Mouse (Mus musculus) neural tube, embryonic 14.5 days (tissue): ENCODE measurements at regions not wholly inside any gene's neighbourhood (a gene's known extent, or its start where the extent isn't known, plus 50 kb on each side); places are given as distances from the start of the nearest gene placed in this dataset.

Experiments used
- ATAC-seq: fragments of 200-750 bp; cut with Nextera tagmentation; 2 replicates; pipeline ENCODE4 v1.8.0; 2017; ENCODE audit warnings: low read depth, mild to moderate bottlenecking, moderate TSS enrichment, moderate library complexity
- H3K27ac ChIP-seq: fragments of 300-500 bp; sonication (generic); 2 replicates; pipeline ENCODE4 v1.5.1; 2014; ENCODE audit warnings: low read depth, mild to moderate bottlenecking, control low read depth, low read length, moderate library complexity, mixed read lengths
- H3K27me3 ChIP-seq: fragments of 300-500 bp; sonication (generic); 2 replicates; pipeline ENCODE4 v1.6.1; 2014; ENCODE audit warnings: low read length; ENCODE audit not compliant: control insufficient read depth, insufficient read depth
- H3K36me3 ChIP-seq: fragments of 300-500 bp; sonication (generic); 2 replicates; pipeline ENCODE4 v1.6.1; 2014; ENCODE audit warnings: low read length, mixed read lengths; ENCODE audit not compliant: control insufficient read depth, insufficient read depth
- H3K4me1 ChIP-seq: fragments of 300-500 bp; sonication (generic); 2 replicates; pipeline ENCODE4 v1.6.1; 2014; ENCODE audit warnings: low read length; ENCODE audit not compliant: control insufficient read depth, insufficient read depth
- H3K4me2 ChIP-seq: fragments of 300-500 bp; sonication (generic); 2 replicates; pipeline ENCODE4 v1.6.1; 2014; ENCODE audit warnings: mild to moderate bottlenecking, low read depth, low read length, control low read depth
- H3K4me3 ChIP-seq: fragments of 300-500 bp; sonication (generic); 2 replicates; pipeline ENCODE4 v1.5.1; 2014; ENCODE audit warnings: low read depth, low read length, control low read depth, mixed read lengths
- H3K9ac ChIP-seq: fragments of 300-500 bp; sonication (generic); replicated peaks from 2 replicates; pipeline ENCODE4 v1.6.1; 2014; ENCODE audit warnings: low read depth, mild to moderate bottlenecking, control low read depth, low read length, mixed read lengths
- H3K9me3 ChIP-seq: fragments of 300-500 bp; sonication (generic); 2 replicates; pipeline ENCODE4 v1.6.1; 2016; ENCODE audit warnings: low read length; ENCODE audit not compliant: control insufficient read depth
- WGBS: fragments of 180-500 bp; shearing (Covaris S2); extraction: QIAGEN DNeasy Blood & Tissue Kit; methylation state at CpG from one replicate; pipeline ENCODE4 v1.1.7; 2014; 5-methylcytosine and 5-hydroxymethylcytosine counted together

DNA sequence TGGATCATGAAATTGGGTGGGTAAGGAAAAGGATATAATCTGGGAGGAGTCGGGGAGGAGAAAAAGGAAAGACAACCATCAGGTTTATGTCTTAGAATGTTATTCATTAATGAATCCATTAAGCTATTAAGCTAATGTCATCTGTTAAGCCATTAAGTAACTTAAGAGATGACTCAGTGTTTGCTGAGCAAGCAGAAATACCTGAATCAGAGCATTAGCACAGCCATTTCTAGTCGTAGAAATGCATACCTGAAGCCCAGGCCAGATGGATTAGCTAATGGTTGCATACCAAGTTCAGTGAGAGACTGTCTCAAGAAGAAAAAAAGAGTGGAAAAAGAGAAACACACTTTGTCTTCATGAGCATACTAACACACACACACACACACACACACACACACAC, 244.0 kb upstream of the P2ry1 start:
- 73% methylated on average over 2 of the region's 2 CpGs for WGBS
- ATAC-seq: no peak
- H3K27me3 ChIP-seq: no peaks in the 10 kb centered on the region
- no peaks in the 10 kb centered on the region for H3K4me1 ChIP-seq
- H3K27ac ChIP-seq: no peak overlapping the region
- H3K4me2 ChIP-seq: no peak overlapping the region
- H3K9ac ChIP-seq: no peak overlapping the region
- no peaks in the 10 kb centered on the region for H3K9me3 ChIP-seq
- no peak overlapping the region for H3K4me3 ChIP-seq
- H3K36me3 ChIP-seq: no peaks in the 10 kb centered on the region

DNA sequence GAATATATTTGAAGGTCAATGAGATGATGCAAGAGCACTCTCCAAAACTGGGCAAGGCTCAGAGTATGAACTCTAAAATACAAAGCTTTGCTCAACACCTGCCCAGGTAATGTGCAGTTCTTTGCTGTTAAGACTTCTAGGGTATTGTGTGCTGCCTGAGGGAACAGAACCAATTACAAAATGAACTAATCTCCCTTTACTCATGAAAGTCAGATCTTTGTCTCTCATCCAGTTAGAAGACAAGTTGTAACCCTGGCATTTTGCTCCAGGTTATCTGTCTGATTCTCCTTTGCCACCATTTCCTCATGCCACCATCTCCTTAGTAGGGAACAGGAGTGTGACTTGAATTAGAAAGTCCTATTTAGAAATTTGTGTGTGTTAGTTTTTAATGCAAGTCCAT, 243.5 kb upstream of the P2ry1 start:
- Histone ChIP-seq H3K27ac (no peak overlapping the region), H3K4me2 (no peak overlapping the region), H3K36me3 (no peaks in the 10 kb centered on the region), H3K9ac (no peak overlapping the region), H3K4me1 (no peaks in the 10 kb centered on the region), H3K9me3 (no peaks in the 10 kb centered on the region), H3K4me3 (no peak overlapping the region), H3K27me3 (no peaks in the 10 kb centered on the region)
- no peak for ATAC-seq

DNA sequence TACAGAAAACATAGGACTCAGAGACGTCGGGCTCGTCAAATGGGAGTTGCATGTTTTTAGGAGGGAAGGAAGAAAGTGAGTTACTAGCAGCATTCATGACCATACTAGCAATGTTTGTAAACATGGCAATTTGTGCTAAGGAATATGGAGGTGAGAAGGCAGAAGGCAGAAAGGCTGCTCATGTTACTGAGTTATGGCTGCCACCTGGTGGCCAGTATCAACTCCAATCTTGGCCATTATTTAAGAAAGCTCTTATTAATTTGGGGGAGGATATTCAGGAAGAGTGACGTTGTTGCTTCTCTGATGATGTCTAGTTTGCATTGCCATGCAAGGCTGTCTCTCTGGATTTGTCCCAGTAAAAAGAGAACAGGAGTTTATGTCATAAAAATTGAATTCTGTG, 239.7 kb upstream of the P2ry1 start:
- H3K9ac ChIP-seq: no peak overlapping the region
- H3K4me2 ChIP-seq: no peak overlapping the region
- H3K27ac ChIP-seq: no peak overlapping the region
- H3K27me3 ChIP-seq: no peaks in the 10 kb centered on the region
- ATAC-seq: no peak
- no peaks in the 10 kb centered on the region for H3K9me3 ChIP-seq
- no peaks in the 10 kb centered on the region for H3K4me1 ChIP-seq
- WGBS: 66% methylated on average over 4 of the region's 4 CpGs
- H3K36me3 ChIP-seq: no peaks in the 10 kb centered on the region
- no peak overlapping the region for H3K4me3 ChIP-seq

DNA sequence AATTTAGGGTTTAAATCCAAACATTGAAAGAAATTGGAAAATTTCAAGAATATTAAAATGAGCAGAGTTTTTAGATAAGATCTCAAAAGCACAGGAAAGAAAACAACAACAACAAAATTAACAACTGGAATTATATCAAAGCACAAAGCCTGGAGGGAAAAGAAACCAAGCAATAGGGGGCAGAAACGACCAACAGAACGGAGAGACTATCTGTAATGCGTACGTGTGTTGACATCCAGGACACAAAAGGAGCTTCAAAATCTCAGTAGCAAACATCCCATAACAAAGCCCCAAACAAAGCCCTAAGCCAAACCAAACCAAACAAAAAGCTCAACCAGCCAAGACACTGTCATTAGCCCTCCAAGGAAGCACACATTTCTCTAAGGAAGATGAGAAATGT, 237.5 kb upstream of the P2ry1 start:
- Histone ChIP-seq H3K9ac (no peak overlapping the region), H3K36me3 (no peaks in the 10 kb centered on the region), H3K27ac (no peak overlapping the region), H3K4me2 (no peak overlapping the region), H3K4me3 (no peak overlapping the region), H3K27me3 (no peaks in the 10 kb centered on the region), H3K4me1 (no peaks in the 10 kb centered on the region), H3K9me3 (no peaks in the 10 kb centered on the region)
- ATAC-seq: no peak
- WGBS: 65% methylated on average over 4 of the region's 4 CpGs

DNA sequence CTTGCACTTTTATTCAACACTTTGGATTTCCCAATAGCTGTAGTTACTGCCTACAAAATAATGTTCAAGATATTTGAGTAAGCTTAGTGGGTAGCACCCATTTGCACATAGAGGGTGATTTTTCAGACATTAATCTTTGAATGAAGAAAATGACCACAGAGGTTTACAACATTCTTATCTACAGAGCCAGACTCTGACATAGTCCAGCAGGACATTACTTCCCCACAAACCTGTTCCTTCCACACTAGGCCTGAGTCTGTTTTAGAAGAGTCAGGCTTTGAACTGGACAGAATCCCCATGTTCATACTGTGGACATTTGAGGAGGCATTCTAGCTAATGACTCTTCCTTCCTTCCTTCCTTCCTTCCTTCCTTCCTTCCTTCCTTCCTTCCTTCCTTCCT, 233.6 kb upstream of the P2ry1 start:
- Histone ChIP-seq H3K27me3 (no peaks in the 10 kb centered on the region), H3K36me3 (no peaks in the 10 kb centered on the region), H3K4me3 (no peak overlapping the region), H3K4me2 (no peak overlapping the region), H3K9me3 (no peaks in the 10 kb centered on the region), H3K27ac (no peak overlapping the region), H3K9ac (no peak overlapping the region), H3K4me1 (no peaks in the 10 kb centered on the region)
- ATAC-seq: no peak

DNA sequence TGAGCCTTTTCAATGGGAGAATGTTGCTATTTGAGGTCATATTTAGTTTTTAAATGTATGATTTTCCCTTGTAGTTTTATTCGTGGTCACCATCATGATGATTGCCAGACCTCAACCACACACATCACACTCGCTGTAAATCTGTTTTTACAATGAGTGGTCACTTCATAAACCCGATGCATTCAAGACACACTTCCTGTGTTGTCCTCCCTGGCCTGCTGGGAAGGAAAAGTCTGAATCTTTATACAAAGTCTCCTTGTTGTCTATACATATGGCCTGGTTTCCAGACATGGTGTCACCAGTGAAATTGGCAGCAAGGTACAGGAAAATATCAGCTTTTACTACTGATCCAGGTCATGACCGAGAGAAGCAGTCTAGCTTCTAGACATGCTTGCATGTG, 230.7 kb upstream of the P2ry1 start:
- ATAC-seq: no peak
- Histone ChIP-seq H3K27me3 (no peaks in the 10 kb centered on the region), H3K9ac (no peak overlapping the region), H3K27ac (no peak overlapping the region), H3K36me3 (no peaks in the 10 kb centered on the region), H3K9me3 (no peaks in the 10 kb centered on the region), H3K4me1 (no peaks in the 10 kb centered on the region), H3K4me3 (no peak overlapping the region), H3K4me2 (no peak overlapping the region)
- WGBS: 82% methylated on average over 4 of the region's 4 CpGs

DNA sequence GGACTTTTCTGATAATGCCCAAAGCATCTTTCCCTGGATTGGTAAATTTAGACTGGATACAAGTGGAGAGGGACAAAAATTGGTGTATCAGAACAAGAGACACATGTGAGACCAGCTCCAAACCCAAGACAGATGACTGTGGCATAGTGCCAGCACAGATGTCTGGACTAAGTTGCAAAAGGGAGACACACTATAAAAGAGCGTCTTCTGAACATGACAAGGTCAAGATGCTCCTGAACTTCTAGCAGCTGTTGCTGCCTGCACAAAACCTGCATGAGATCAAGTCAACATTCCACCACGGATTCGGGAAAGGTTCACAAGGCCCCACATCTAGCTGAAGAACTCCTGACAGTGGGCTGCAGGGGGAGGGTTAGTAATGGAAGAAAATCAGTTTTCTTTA, 229.2 kb upstream of the P2ry1 start:
- H3K27ac ChIP-seq: no peak overlapping the region
- H3K27me3 ChIP-seq: no peaks in the 10 kb centered on the region
- 84% methylated on average over 3 of the region's 3 CpGs for WGBS
- H3K9me3 ChIP-seq: no peaks in the 10 kb centered on the region
- H3K36me3 ChIP-seq: no peaks in the 10 kb centered on the region
- no peaks in the 10 kb centered on the region for H3K4me1 ChIP-seq
- no peak overlapping the region for H3K9ac ChIP-seq
- ATAC-seq: no peak
- no peak overlapping the region for H3K4me3 ChIP-seq
- H3K4me2 ChIP-seq: no peak overlapping the region

DNA sequence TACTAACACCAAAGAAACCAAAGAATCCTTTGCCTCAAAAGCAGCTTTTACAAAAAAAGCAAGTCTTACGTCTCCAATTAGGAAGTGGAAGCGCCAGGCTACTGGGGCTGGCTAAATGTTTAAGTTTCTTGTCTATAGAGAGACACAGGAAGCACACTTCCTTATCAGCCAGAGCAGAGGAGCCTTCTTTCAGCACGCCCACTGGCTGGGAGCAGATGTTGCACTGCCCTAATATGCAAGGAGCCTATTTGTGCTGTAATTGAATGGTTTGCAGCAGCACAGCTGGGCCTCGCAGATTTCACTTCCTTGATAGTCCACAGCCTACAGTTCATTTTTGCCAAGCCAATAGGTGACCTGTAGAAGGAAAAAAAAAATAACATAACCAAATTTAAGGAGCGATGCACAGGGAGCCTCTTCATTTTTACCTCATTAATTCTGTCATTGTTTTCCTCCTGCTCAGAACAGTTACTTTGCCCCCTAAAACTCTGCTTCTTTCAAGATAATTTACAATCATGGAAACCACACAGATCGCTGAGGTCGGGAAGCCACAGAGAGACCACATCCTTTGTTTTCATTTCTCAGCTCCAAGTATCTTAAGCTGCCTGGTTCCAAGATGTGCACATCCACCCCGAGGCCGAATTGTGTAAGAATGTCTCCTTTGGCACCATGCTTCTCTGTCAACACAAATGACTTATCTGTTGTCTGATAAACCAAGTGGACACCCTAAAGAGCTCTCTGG, 217.3 kb upstream of the P2ry1 start:
- ATAC-seq: peak; percentile 81; the same call in 1 of the 2 replicates
- Histone ChIP-seq H3K4me2 (no peak overlapping the region), H3K36me3 (no peaks in the 10 kb centered on the region), H3K4me1 (no peaks in the 10 kb centered on the region), H3K9ac (no peak overlapping the region), H3K27me3 (no peaks in the 10 kb centered on the region), H3K27ac (no peak overlapping the region), H3K4me3 (no peak overlapping the region), H3K9me3 (no peaks in the 10 kb centered on the region)
- WGBS: 46% methylated on average over 9 of the region's 9 CpGs

DNA sequence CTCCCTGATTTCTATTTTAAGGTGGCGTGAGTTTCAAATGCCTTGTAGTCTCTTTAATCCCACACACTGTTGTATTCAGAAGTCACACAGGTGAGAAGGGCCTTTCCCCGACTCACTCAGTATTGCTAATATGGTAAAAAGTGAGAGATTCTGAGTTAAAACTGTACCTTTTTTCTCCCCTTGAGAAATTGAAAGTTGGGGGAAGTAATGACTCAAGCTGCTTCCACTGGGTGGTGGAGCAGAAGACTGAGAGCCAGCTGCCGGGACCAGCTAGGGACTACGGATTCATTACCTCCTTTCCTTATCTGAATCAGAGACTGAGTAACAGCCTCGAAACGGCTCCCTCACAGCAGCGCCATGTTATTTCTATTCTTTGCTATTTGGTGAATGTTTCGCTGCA, 214.6 kb upstream of the P2ry1 start:
- Histone ChIP-seq H3K36me3 (no peaks in the 10 kb centered on the region), H3K9me3 (no peaks in the 10 kb centered on the region), H3K4me2 (no peak overlapping the region), H3K27ac (no peak overlapping the region), H3K27me3 (no peaks in the 10 kb centered on the region), H3K4me1 (no peaks in the 10 kb centered on the region), H3K9ac (no peak overlapping the region), H3K4me3 (no peak overlapping the region)
- WGBS: 76% methylated on average over 8 of the region's 8 CpGs
- no peak for ATAC-seq
